Mouse (Mus musculus) hindbrain, embryonic 14.5 days (tissue): Measurements from ENCODE around the gene Pdha2. TPM values are rescaled to one million over a fixed set of nuclear protein-coding genes. Genes with fewer than 3 reads are reported as not detected.

Experiments
- ATAC-seq: fragments of 200-750 bp; cut with Nextera tagmentation; 2 replicates; pipeline ENCODE4 v1.8.0; 2017; ENCODE audit warnings: moderate number of reproducible peaks, mild to moderate bottlenecking, moderate TSS enrichment, moderate library complexity; ENCODE audit not compliant: low FRiP score
- DNase-seq: peaks from one replicate; pipeline ENCODE4 v3.0.0-alpha.2; 2015; ENCODE audit warnings: low spot score
- H3K27ac ChIP-seq: fragments of 300-500 bp; sonication (generic); 2 replicates; pipeline ENCODE4 v1.5.1; 2014; ENCODE audit warnings: mild to moderate bottlenecking, moderate library complexity
- H3K27me3 ChIP-seq: fragments of 300-500 bp; sonication (generic); 2 replicates; pipeline ENCODE4 v1.6.1; 2014; ENCODE audit warnings: mild to moderate bottlenecking, low read length, mixed read lengths; ENCODE audit not compliant: control insufficient read depth, insufficient read depth
- H3K36me3 ChIP-seq: fragments of 300-500 bp; sonication (generic); replicated peaks from 2 replicates; pipeline ENCODE4 v1.6.1; 2014; ENCODE audit not compliant: control insufficient read depth, insufficient read depth
- H3K4me1 ChIP-seq: fragments of 300-500 bp; sonication (generic); replicated peaks from 2 replicates; pipeline ENCODE4 v1.6.1; 2014; ENCODE audit warnings: antibody characterized with exemption, low read length, mixed read lengths; ENCODE audit not compliant: control insufficient read depth, insufficient read depth
- H3K4me2 ChIP-seq: fragments of 300-500 bp; sonication (generic); replicated peaks from 2 replicates; pipeline ENCODE4 v1.6.1; 2014; ENCODE audit warnings: mild to moderate bottlenecking, moderate library complexity
- H3K4me3 ChIP-seq: fragments of 300-500 bp; sonication (generic); replicated peaks from 2 replicates; pipeline ENCODE4 v1.5.1; 2014; ENCODE audit warnings: mild to moderate bottlenecking, low read length
- H3K9ac ChIP-seq: fragments of 300-500 bp; sonication (generic); 2 replicates; pipeline ENCODE4 v1.6.1; 2014
- H3K9me3 ChIP-seq: fragments of 300-500 bp; sonication (generic); 2 replicates; pipeline ENCODE4 v1.6.1; 2016; ENCODE audit warnings: low read length; ENCODE audit not compliant: control insufficient read depth
- WGBS: fragments of 180-500 bp; shearing (Covaris S2); extraction: QIAGEN DNeasy Blood & Tissue Kit; methylation state at CpG from one replicate; pipeline ENCODE4 v1.1.7; 2014; 5-methylcytosine and 5-hydroxymethylcytosine counted together
- polyA plus RNA-seq: library from polyadenylated mRNA; unstranded; fragments of >200 nt; fragmentation: Nextera tagmentation; extraction: Ambion mirVana; gene quantifications from 2 replicates; pipeline ENCODE4 v1.2.1, GENCODE M21; 2014

Gene Pdha2
- not detected in 2 replicates for polyA plus RNA-seq

DNA sequence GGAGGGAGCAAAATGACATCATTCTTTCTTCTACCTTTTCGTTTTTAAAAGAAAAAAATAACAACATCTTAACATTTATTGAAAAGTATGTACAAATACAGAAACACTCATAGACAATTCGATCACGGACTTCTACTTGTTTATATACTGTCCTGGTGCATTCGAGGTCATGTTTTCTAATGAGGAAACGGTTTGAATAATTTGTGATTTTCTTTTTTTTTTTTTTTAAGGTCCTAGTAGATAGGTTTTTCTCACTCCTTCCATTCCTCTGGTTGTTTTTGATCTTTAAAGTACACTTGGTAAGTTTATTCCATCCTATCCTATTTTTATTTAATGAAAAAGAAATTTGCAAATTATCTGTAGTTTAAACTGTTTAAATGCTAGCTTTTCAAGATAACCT is at the start of gene Pdha2:
Gene Pdha2 (minus strand): TSS at position 101 of the 400 bp plus-strand sequence.
- WGBS: 94% methylated on average over 5 of the region's 5 CpGs
- Histone ChIP-seq H3K27me3 (no peaks in the 10 kb centered on the region), H3K9ac (no peak within 1 kb of the TSS), H3K4me3 (no peak within 1 kb of the TSS), H3K9me3 (peaks cover 12% of the 10 kb centered on the region; the same call in 1 of the 2 replicates), H3K27ac (no peak within 1 kb of the TSS), H3K4me2 (no peak within 1 kb of the TSS), H3K36me3 (no peaks in the 10 kb centered on the region), H3K4me1 (no peaks in the 10 kb centered on the region)
- DNase-seq (no peak), ATAC-seq (no peak)

DNA sequence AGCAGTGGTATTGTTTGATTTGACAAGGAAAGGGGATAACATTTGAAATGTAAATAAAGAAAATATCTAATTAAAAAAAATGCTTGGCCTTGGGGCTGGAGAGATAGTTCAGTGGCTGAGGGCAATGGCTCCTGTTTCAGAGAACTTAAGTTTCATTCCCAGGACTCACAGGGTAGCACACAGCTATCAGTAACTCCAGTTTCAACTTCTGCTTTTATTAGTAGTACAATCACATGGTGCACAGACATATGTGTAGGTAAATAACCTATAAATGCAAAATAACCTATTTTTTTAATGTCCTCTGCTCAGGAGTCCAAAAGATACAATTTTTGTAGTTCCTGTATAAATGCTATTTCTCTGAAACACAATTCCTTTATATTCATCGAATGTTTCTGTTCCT is 48.4 kb upstream of the Pdha2 start:
- no peak overlapping the region for H3K27ac ChIP-seq
- no peak overlapping the region for H3K9ac ChIP-seq
- no peaks in the 10 kb centered on the region for H3K4me1 ChIP-seq
- DNase-seq (no peak), ATAC-seq (no peak)
- no peak overlapping the region for H3K4me3 ChIP-seq
- H3K9me3 ChIP-seq: no peaks in the 10 kb centered on the region
- no peak overlapping the region for H3K4me2 ChIP-seq
- WGBS: 92% methylated on average over 1 of the region's 1 CpGs
- H3K36me3 ChIP-seq: no peaks in the 10 kb centered on the region
- no peaks in the 10 kb centered on the region for H3K27me3 ChIP-seq

DNA sequence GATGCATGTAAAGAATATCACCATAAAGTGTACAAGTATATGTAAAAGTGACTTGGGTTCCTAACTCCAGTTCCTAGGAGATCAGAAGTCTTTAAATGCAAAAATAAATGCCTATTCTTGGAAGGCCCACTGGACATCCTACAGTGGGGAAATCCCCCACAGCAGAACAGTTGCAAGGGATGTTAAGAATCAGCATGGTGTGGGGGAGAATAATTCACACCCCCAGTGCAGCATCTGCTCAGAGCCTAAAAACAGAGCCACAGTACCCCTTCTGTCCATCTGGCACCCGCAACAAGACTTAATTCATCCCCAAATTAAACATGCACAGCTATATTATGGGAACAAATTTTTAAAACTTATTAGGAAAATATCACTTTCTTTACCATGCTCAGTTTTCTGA is 39.3 kb upstream of the Pdha2 start:
- H3K36me3 ChIP-seq: no peaks in the 10 kb centered on the region
- no peak overlapping the region for H3K4me2 ChIP-seq
- 78% methylated on average over 1 of the region's 1 CpGs for WGBS
- ATAC-seq: no peak
- H3K27ac ChIP-seq: no peak overlapping the region
- no peak overlapping the region for H3K9ac ChIP-seq
- no peaks in the 10 kb centered on the region for H3K9me3 ChIP-seq
- H3K4me1 ChIP-seq: no peaks in the 10 kb centered on the region
- H3K4me3 ChIP-seq: no peak overlapping the region
- no peaks in the 10 kb centered on the region for H3K27me3 ChIP-seq
- no peak for DNase-seq

DNA sequence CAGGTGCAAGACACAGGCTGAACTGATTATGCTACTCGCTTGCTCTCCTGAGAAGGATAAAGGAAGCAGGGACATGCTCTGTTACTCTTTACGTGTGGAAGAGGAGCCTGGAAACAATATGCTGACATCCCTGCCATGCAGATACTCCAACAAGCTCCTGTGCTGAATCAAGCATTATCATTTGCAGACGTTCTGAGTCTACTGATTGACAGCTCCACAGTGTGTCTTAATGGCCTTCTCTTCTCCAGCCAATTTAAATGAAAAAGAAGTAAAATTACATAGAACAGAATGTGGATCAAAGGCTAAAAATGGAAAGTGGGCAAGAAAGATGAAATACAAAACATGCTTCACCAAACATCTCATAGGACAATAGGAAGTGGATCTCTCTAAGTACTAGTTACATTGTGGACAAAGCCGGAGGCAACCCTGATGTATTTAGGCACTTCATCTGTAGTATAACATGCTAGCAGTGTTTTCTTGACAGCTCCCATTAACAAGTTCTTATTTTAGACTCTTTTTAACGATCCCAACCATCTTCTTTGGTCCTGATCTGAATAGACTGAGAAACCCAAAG is 32.7 kb upstream of the Pdha2 start:
- no peak overlapping the region for H3K9ac ChIP-seq
- DNase-seq: no peak
- no peak overlapping the region for H3K27ac ChIP-seq
- H3K4me3 ChIP-seq: no peak overlapping the region
- no peaks in the 10 kb centered on the region for H3K4me1 ChIP-seq
- H3K9me3 ChIP-seq: no peaks in the 10 kb centered on the region
- no peak for ATAC-seq
- H3K4me2 ChIP-seq: no peak overlapping the region
- no peaks in the 10 kb centered on the region for H3K27me3 ChIP-seq
- H3K36me3 ChIP-seq: no peaks in the 10 kb centered on the region
- WGBS: 49% methylated on average over 5 of the region's 5 CpGs

DNA sequence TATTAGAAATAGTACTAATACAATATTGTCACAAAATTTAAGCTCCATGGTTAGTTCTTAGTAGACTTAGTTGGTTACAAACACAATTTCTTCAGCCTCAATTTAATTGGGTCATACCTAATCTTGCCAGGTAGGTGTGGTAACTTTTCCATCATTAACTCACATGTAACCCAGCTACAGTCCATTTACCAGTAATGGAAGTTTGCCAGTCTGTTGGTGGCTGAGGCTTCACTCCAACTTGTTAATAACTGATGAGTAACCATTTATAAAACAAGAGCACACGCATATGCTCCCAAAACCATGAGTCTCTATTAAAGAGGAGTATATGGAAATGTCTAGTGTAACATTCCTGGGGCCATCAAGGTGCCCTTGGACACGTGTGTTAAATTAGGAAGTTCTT is 25.9 kb upstream of the Pdha2 start:
- no peaks in the 10 kb centered on the region for H3K36me3 ChIP-seq
- 85% methylated on average over 2 of the region's 2 CpGs for WGBS
- H3K27me3 ChIP-seq: no peaks in the 10 kb centered on the region
- no peaks in the 10 kb centered on the region for H3K9me3 ChIP-seq
- no peak overlapping the region for H3K4me2 ChIP-seq
- H3K27ac ChIP-seq: no peak overlapping the region
- H3K4me3 ChIP-seq: no peak overlapping the region
- no peaks in the 10 kb centered on the region for H3K4me1 ChIP-seq
- DNase-seq: no peak
- no peak overlapping the region for H3K9ac ChIP-seq
- no peak for ATAC-seq

DNA sequence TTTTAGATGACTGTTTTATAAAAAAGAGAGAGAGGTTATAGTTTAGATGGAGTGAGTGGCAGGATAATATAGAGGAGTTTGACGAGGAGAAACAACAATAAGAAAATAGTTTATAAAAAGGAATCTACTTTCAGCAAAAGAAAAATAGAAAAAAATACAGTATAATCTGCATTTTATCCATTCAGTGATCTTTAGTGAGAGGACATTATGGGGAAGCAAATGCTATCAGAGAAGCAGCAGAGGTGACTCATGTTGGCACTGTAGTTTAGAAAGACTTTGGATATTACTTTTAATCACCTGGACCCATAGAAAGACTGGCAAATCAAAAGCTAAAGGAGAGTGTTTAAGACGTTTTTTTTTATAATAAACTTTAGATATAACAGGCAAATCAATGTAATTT is 17.0 kb upstream of the Pdha2 start:
- Histone ChIP-seq H3K27me3 (no peaks in the 10 kb centered on the region), H3K27ac (no peak overlapping the region), H3K9ac (no peak overlapping the region), H3K36me3 (no peaks in the 10 kb centered on the region), H3K4me3 (no peak overlapping the region), H3K4me1 (no peaks in the 10 kb centered on the region), H3K9me3 (no peaks in the 10 kb centered on the region), H3K4me2 (no peak overlapping the region)
- 63% methylated on average over 2 of the region's 2 CpGs for WGBS
- no peak for ATAC-seq
- DNase-seq: no peak

DNA sequence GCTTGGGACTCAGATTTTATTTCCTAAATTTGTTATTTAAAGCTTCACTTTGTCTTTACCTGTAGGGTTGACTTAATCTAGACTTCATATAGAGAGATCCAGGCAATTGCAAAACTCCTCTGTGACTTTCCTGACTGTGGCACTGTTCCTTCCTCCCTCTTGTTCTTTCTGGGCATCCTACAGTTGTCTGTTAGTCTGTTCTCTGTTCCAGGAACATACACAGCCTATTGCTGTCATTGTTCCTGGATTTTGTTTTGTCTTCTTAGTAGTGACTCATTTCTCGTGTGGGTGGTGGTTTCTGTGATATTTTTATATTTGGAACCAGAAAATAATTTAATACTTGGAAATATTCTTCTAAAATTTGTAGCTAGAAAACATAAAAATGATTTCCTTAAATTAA is 10.2 kb upstream of the Pdha2 start:
- 76% methylated on average over 1 of the region's 1 CpGs for WGBS
- H3K27me3 ChIP-seq: no peaks in the 10 kb centered on the region
- H3K36me3 ChIP-seq: no peaks in the 10 kb centered on the region
- no peak overlapping the region for H3K27ac ChIP-seq
- no peak for DNase-seq
- H3K4me2 ChIP-seq: no peak overlapping the region
- H3K9me3 ChIP-seq: no peaks in the 10 kb centered on the region
- no peak for ATAC-seq
- no peak overlapping the region for H3K4me3 ChIP-seq
- H3K4me1 ChIP-seq: no peaks in the 10 kb centered on the region
- H3K9ac ChIP-seq: no peak overlapping the region

DNA sequence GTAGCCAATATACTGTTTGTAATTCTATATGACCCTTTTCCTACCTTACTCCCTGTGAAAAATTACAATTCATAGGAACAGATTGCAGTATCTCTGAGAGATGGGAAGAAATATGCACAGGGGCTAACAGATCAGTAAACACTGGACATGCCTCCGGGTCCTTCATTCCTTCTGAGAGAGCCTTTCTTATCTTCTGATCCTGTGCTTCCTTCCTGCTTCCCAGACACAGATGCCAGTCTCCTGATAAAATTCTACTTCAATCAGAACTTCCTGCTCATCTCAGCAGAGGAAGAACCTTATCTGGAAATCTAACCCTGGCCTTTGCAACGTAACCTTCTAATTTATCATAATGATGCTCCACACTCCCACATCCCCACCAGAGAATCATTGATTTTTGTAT is 6.4 kb upstream of the Pdha2 start:
- DNase-seq (no peak), ATAC-seq (no peak)
- Histone ChIP-seq H3K9me3 (no peaks in the 10 kb centered on the region), H3K4me3 (no peak overlapping the region), H3K4me1 (no peaks in the 10 kb centered on the region), H3K4me2 (no peak overlapping the region), H3K27me3 (no peaks in the 10 kb centered on the region), H3K27ac (no peak overlapping the region), H3K9ac (no peak overlapping the region), H3K36me3 (no peaks in the 10 kb centered on the region)
- 71% methylated on average over 2 of the region's 2 CpGs for WGBS

DNA sequence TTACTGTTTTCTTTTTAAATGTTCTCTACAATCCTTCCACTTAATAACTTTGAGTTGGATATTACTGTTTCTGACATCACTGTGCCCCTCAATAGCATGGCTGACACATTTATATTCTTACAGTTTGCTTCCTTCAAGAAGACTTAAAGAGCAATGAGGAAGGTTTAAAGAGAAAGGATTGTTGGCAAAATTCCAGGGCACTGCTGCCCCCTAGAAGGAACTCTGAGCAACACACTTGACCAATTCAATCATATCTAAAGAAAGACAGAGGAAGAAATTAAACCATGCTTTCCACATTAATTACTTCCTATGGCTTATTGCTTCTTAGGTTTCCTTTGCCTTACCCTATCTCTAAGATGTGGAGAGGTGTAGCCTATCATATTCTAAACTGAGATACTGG is 4.8 kb upstream of the Pdha2 start:
- DNase-seq: peak; percentile 53

DNA sequence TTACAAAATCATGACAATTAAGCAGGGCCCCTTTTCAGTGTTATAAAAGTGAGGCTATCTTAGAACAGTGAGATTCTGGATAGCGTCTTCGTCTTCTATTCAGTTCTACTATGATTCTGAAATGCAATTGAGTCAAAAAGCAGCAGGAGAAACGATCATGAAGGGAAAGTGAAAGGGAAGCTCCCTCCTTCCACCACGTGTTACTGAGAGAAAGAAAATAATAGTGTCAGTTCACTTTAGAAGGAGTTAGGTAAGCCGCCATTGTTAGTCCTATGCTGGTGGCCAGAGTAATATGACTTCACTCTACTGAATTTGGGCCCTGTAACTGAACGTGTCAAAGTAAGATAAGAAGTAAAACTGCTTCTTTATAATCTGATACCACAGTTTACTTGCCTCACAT is 4.1 kb upstream of the Pdha2 start:
- no peaks in the 10 kb centered on the region for H3K36me3 ChIP-seq
- no peak overlapping the region for H3K27ac ChIP-seq
- ATAC-seq (no peak), DNase-seq (no peak)
- peaks cover 4% of the 10 kb centered on the region; the same call in 1 of the 2 replicates for H3K9me3 ChIP-seq
- H3K9ac ChIP-seq: no peak overlapping the region
- 83% methylated on average over 6 of the region's 6 CpGs for WGBS
- no peaks in the 10 kb centered on the region for H3K4me1 ChIP-seq
- H3K27me3 ChIP-seq: no peaks in the 10 kb centered on the region
- H3K4me3 ChIP-seq: no peak overlapping the region
- H3K4me2 ChIP-seq: no peak overlapping the region

More for the DNA sequence above, 4.8 kb upstream of the Pdha2 start:
- ATAC-seq: no peak
- Histone ChIP-seq H3K9me3 (no peaks in the 10 kb centered on the region), H3K9ac (no peak overlapping the region), H3K27ac (no peak overlapping the region), H3K4me3 (no peak overlapping the region), H3K27me3 (no peaks in the 10 kb centered on the region), H3K4me1 (no peaks in the 10 kb centered on the region), H3K4me2 (no peak overlapping the region), H3K36me3 (no peaks in the 10 kb centered on the region)
